Mouse (Mus musculus) limb, embryonic 14.5 days (tissue): ENCODE measurements around the gene Rheb. TPM values are rescaled to one million over a fixed set of nuclear protein-coding genes. Genes with fewer than 3 reads are reported as not detected.

Experiments
- ATAC-seq: fragments of 200-750 bp; cut with Nextera tagmentation; 2 replicates; pipeline ENCODE4 v1.8.0; 2017; ENCODE audit warnings: low read depth, moderate number of reproducible peaks, moderate TSS enrichment; ENCODE audit not compliant: low FRiP score
- DNase-seq: peaks from one replicate; pipeline ENCODE4 v3.0.0-alpha.2; 2015; ENCODE audit warnings: low spot score
- H3K27ac ChIP-seq: fragments of 300-500 bp; sonication (generic); replicated peaks from 2 replicates; pipeline ENCODE4 v1.5.1; 2014; ENCODE audit warnings: low read depth, mild to moderate bottlenecking, low read length, moderate library complexity, mixed read lengths
- H3K27me3 ChIP-seq: fragments of 300-500 bp; sonication (generic); 2 replicates; pipeline ENCODE4 v1.6.1; 2014; ENCODE audit warnings: low read length, mixed read lengths; ENCODE audit not compliant: control insufficient read depth, insufficient read depth
- H3K36me3 ChIP-seq: fragments of 300-500 bp; sonication (generic); 2 replicates; pipeline ENCODE4 v1.6.1; 2014; ENCODE audit warnings: mild to moderate bottlenecking, low read length, moderate library complexity, mixed read lengths; ENCODE audit not compliant: control insufficient read depth, insufficient read depth
- H3K4me1 ChIP-seq: fragments of 300-500 bp; sonication (generic); 2 replicates; pipeline ENCODE4 v1.6.1; 2014; ENCODE audit warnings: antibody characterized with exemption, low read length, mixed read lengths; ENCODE audit not compliant: control insufficient read depth, insufficient read depth
- H3K4me2 ChIP-seq: fragments of 300-500 bp; sonication (generic); replicated peaks from 2 replicates; pipeline ENCODE4 v1.6.1; 2014; ENCODE audit warnings: low read depth, mild to moderate bottlenecking, low read length, moderate library complexity; ENCODE audit not compliant: severe bottlenecking
- H3K4me3 ChIP-seq: fragments of 300-500 bp; sonication (generic); replicated peaks from 2 replicates; pipeline ENCODE4 v1.5.1; 2014; ENCODE audit warnings: low read length
- H3K9ac ChIP-seq: fragments of 300-500 bp; sonication (generic); 2 replicates; pipeline ENCODE4 v1.6.1; 2014; ENCODE audit warnings: mild to moderate bottlenecking, low read depth, low read length, moderate library complexity; ENCODE audit not compliant: severe bottlenecking
- H3K9me3 ChIP-seq: fragments of 300-500 bp; sonication (generic); 2 replicates; pipeline ENCODE4 v1.6.1; 2016; ENCODE audit warnings: low read length; ENCODE audit not compliant: control insufficient read depth
- POLR2A ChIP-seq: fragments of 200-500 bp; IDR thresholded peaks from 2 replicates; pipeline ENCODE4 v1.8.0; 2012; ENCODE audit warnings: inconsistent platforms, mild to moderate bottlenecking, moderate library complexity, borderline replicate concordance; ENCODE audit not compliant: insufficient read depth, insufficient read length; ENCODE audit errors: extremely low read depth
- WGBS: fragments of 180-500 bp; shearing (Covaris S2); extraction: QIAGEN DNeasy Blood & Tissue Kit; methylation state at CpG from one replicate; pipeline ENCODE4 v1.1.7; 2014; 5-methylcytosine and 5-hydroxymethylcytosine counted together
- polyA plus RNA-seq, 2 experiments: library from polyadenylated mRNA; depleted of rRNA in 1 of 2; stranded (reverse) in 1 of 2; unstranded in 1 of 2; fragments of >200 nt; fragmentation: Nextera tagmentation in 1 of 2; extraction: Ambion mirVana in 1 of 2; gene quantifications; 2 replicates each; pipeline versions ENCODE4 v1.2.1 to v1.2.3; 2012 to 2014

Gene Rheb
- polyA plus RNA-seq, 2 experiments: 85.7 to 210 TPM

GRCm38 (mm10) chr5:24869796-24870289 lies 27.4 kb upstream of the Rheb start:
- WGBS: 71% methylated on average over 11 of the region's 11 CpGs
- Histone ChIP-seq H3K27ac (no peak overlapping the region), H3K27me3 (no peaks in the 10 kb centered on the region), H3K36me3 (peaks cover 14% of the 10 kb centered on the region), H3K4me2 (no peak overlapping the region), H3K9ac (no peak overlapping the region), H3K4me3 (no peak overlapping the region), H3K4me1 (no peaks in the 10 kb centered on the region), H3K9me3 (no peaks in the 10 kb centered on the region; the same call in 1 of the 2 replicates)
- DNase-seq (no peak), ATAC-seq (no peak)
- TF ChIP-seq POLR2A: no peak

DNA sequence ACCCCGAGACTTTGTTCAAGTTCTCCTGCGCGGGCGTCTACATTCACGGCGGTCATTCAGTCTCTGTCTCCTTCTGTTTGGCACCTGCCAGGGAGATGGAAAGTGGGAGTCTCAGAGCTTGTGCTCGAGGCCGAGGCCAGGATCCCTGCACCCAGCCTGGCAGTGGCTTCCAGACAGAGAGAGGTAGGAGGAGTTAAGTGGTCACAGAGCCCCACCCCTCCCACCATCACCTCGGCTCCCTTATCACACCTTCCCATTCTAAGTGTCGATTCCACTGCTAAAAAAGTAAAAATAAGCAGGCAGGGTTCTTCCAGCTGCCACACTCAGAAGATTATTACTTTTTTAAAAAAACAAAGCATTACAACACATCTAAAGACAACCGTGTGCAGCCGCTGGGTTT lies 21.4 kb upstream of the Rheb start:
- DNase-seq: no peak
- Histone ChIP-seq H3K27me3 (no peaks in the 10 kb centered on the region), H3K4me1 (no peaks in the 10 kb centered on the region), H3K9ac (no peak overlapping the region), H3K9me3 (no peaks in the 10 kb centered on the region; the same call in 1 of the 2 replicates), H3K4me2 (no peak overlapping the region), H3K36me3 (peaks cover 24% of the 10 kb centered on the region), H3K27ac (no peak overlapping the region), H3K4me3 (no peak overlapping the region)
- no peak for TF ChIP-seq POLR2A
- ATAC-seq: no peak
- 79% methylated on average over 12 of the region's 12 CpGs for WGBS

GRCm38 (mm10) chr5:24861449-24861930 lies 19.1 kb upstream of the Rheb start:
- DNase-seq: no peak
- 89% methylated on average over 9 of the region's 9 CpGs for WGBS
- no peak for ATAC-seq

DNA sequence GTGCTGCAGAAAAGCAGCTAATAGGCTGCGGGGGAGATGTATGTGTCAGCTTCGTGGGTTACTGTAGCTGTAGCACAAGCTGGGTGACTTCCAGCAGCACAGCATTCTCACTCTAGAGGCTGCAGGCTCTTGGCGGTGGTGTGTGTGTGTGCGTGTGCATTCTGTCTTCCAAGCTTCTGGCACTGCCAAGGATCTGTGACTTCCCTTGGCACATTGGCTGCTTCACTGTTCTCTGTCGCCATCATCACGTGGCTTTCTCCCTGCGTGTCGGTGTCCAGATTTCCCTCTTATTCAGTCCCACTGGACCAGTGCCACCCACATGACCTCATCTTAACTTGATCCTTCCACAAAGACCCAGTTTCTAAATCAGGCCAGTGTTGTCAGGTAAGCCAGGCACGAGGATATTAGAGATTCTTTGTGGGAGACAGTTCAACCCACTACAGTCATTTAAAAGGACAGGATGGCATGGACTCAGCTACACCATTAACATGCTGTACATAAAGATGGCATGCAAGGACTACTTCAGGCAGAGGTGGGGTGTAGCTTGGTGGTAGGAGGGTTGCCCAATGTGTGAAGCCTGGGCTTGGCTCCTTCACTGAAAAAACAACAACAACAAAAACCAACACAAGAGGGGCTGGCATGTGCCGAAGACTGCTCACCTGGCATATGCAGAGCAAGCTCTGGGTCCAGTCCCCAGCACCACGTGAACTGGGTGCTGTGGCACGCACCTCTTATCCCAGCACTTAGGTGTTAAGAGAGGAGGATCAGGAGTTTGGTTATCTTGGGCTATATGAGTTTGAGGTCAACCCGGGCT lies 18.4 kb upstream of the Rheb start:
- H3K4me2 ChIP-seq: no peak overlapping the region
- WGBS: 85% methylated on average over 13 of the region's 13 CpGs
- no peaks in the 10 kb centered on the region for H3K4me1 ChIP-seq
- H3K9me3 ChIP-seq: no peaks in the 10 kb centered on the region
- TF ChIP-seq POLR2A: no peak
- no peaks in the 10 kb centered on the region for H3K27me3 ChIP-seq
- H3K27ac ChIP-seq: no peak overlapping the region
- H3K4me3 ChIP-seq: no peak overlapping the region
- H3K36me3 ChIP-seq: peaks cover 15% of the 10 kb centered on the region
- ATAC-seq (no peak), DNase-seq (no peak)
- H3K9ac ChIP-seq: no peak overlapping the region

More at GRCm38 (mm10) chr5:24861449-24861930, 19.1 kb upstream of the Rheb start:
- no peaks in the 10 kb centered on the region; the same call in 1 of the 2 replicates for H3K9me3 ChIP-seq
- H3K4me1 ChIP-seq: no peaks in the 10 kb centered on the region
- TF ChIP-seq POLR2A: no peak
- H3K27me3 ChIP-seq: no peaks in the 10 kb centered on the region
- H3K36me3 ChIP-seq: peaks cover 20% of the 10 kb centered on the region
- H3K27ac ChIP-seq: no peak overlapping the region
- no peak overlapping the region for H3K4me3 ChIP-seq
- no peak overlapping the region for H3K4me2 ChIP-seq
- no peak overlapping the region for H3K9ac ChIP-seq

- H3K4me2 ChIP-seq: no peak overlapping the region
- WGBS: 82% methylated on average over 3 of the region's 3 CpGs
- no peak overlapping the region for H3K4me3 ChIP-seq
- no peak for DNase-seq
- no peak overlapping the region for H3K27ac ChIP-seq
- H3K9ac ChIP-seq: no peak overlapping the region
- no peaks in the 10 kb centered on the region for H3K9me3 ChIP-seq
- H3K36me3 ChIP-seq: peaks cover 15% of the 10 kb centered on the region
- no peaks in the 10 kb centered on the region for H3K27me3 ChIP-seq
- no peaks in the 10 kb centered on the region for H3K4me1 ChIP-seq
- no peak for TF ChIP-seq POLR2A
- ATAC-seq: no peak
Observed at GRCm38 (mm10) chr5:24859771-24860540, 17.5 kb upstream of the Rheb start.
